Mouse (Mus musculus) bone marrow macrophage, adult 2 months (primary cell): ENCODE results near the gene Ilkap. TPM values are rescaled to one million over a fixed set of nuclear protein-coding genes. Genes with fewer than 3 reads are reported as not detected.

Source experiments
- H3K27ac ChIP-seq: 2 replicates; pipeline ENCODE4 v1.5.1; 2012; ENCODE audit warnings: low read depth, low read length; ENCODE audit not compliant: insufficient read depth
- H3K4me1 ChIP-seq: 2 replicates; pipeline ENCODE4 v1.6.1; 2012; ENCODE audit warnings: low read length; ENCODE audit not compliant: control insufficient read depth, insufficient read depth
- H3K4me3 ChIP-seq: 2 replicates; pipeline ENCODE4 v1.5.1; 2012; ENCODE audit warnings: mild to moderate bottlenecking, low read length, moderate library complexity; ENCODE audit not compliant: insufficient read depth
- CTCF ChIP-seq: IDR thresholded peaks from 2 replicates; pipeline ENCODE4 v1.5.1; 2012; ENCODE audit warnings: low read depth, mild to moderate bottlenecking, low read length, moderate library complexity
- POLR2A ChIP-seq: IDR thresholded peaks from 2 replicates; pipeline ENCODE4 v1.6.1; 2012; ENCODE audit warnings: mild to moderate bottlenecking, low read depth, low read length, borderline replicate concordance
- polyA plus RNA-seq: library from polyadenylated mRNA; stranded (reverse); fragments of >200 nt; gene quantifications from 2 replicates; pipeline ENCODE4 v1.2.4, GENCODE M21; 2012; ENCODE audit not compliant: missing spikeins, insufficient read depth, insufficient read length

Ilkap gene
- polyA plus RNA-seq, 1 experiment = 50.3 TPM

DNA sequence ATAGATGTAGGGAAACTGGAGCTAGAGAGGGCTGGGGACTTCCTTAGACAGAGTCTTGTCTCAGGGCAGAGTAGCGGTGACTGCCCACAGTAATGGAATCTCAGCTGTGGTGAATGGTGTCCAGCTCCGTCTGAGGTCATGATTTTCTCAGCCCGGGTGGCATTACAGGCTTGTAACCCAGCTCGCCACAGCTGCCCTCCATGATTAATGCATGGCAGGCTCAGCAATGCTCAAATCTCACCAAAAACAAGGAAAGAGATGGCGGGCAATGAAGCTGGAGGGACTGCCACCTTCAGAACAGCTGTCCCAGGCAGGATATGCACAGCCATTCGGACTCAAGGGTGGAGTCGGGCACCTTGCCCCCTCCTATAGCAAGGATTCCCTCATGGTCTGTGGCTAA lies 61.3 kb downstream of the Ilkap start:
- no peaks in the 10 kb centered on the region for H3K4me1 ChIP-seq
- no peak overlapping the region for H3K27ac ChIP-seq
- no peak for TF ChIP-seq POLR2A
- TF ChIP-seq CTCF = no peak
- no peak overlapping the region for H3K4me3 ChIP-seq

DNA sequence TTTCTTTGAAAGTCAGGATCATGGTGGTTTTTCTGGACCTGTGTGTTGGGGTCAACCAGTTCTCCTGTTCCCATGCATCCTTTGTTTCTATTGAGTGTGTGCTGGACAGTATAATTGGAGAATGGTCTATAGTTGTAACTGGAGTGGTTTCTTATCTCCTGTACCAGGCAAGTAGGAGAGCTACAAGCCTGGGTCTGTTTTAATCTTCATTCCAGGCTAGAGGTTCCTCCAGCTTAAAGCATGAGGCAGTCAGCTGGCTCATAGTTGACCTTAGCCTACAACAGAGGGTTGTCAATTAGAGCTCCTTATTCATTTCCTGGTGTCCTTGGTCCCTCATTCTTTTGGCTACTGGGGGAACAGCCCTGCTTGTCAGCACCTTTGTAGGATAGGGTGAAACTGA lies 65.0 kb downstream of the Ilkap start:
- no peak for TF ChIP-seq POLR2A
- no peak for TF ChIP-seq CTCF
- no peaks in the 10 kb centered on the region for H3K4me1 ChIP-seq
- H3K4me3 ChIP-seq = no peak overlapping the region
- no peak overlapping the region for H3K27ac ChIP-seq

- Histone ChIP-seq H3K4me3 (no peak overlapping the region), H3K27ac (no peak overlapping the region), H3K4me1 (no peaks in the 10 kb centered on the region)
- TF ChIP-seq CTCF (no peak), POLR2A (no peak)
These were observed 66.5 kb downstream of the Ilkap start for GRCm38 (mm10) chr1:91332102-91332501.

DNA sequence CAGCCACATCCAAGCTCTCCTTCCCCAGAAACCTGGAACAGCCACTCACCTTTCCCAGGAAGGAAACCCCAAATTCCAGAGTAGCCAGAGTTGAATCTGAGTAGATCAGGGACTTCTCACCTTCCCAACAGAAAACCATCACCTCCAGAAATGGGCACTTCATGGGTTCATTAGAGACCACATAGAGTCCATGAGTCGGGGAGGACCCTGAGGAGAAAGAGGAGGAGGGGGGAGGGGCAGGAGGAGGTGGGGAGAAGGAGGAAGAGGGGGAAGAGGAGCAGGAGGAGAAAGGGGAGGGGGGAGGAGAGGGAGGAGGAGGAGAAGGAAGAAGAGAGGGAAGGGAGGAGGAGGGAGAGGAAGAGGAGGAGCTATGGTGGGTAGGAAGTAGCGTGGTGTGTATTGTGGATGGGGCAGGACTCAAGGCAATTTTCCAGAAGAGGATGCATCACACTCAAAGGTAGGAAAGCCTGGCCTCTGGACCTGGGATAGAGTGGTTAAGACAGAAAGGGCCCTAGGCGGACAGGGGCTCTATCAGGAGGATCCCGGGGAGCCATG lies 73.0 kb downstream of the Ilkap start:
- H3K4me3 ChIP-seq = peak overlapping the region; percentile 43
- H3K4me1 ChIP-seq = no peaks in the 10 kb centered on the region
- TF ChIP-seq CTCF (no peak), POLR2A (no peak)
- no peak overlapping the region for H3K27ac ChIP-seq

DNA sequence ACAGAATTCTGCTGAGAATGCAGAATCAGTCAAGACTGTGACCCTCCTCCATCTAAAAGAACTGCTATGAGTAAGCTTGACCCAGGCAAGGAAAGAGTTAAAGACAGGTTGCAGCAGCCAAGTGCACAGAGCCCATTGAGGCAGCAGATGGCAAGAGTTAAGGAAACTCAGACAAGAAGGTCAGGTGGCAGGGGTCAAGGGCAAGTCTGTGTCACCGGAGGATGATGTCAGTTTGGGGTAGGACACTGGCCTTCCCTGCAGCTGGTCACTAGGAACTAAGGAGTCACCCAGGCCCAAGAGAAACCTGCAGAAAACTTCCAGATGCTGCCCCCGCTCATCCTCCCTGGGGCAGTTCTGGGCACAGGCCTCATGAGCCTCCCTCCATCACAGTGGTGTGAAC lies 74.0 kb downstream of the Ilkap start:
- Histone ChIP-seq H3K4me3 (no peak overlapping the region), H3K27ac (no peak overlapping the region), H3K4me1 (no peaks in the 10 kb centered on the region)
- TF ChIP-seq CTCF (no peak), POLR2A (no peak)

Other genes starting within 250 kb of the Ilkap start
- 10.8 and 12.7 TPM in 2 replicates for gene Ramp1, start 219.0 kb downstream of the Ilkap start, polyA plus RNA-seq
- gene Ube2f, start 148.5 kb downstream of the Ilkap start, polyA plus RNA-seq = 86.4 and 92.4 TPM in 2 replicates
- gene Scly, start 100.5 kb downstream of the Ilkap start, polyA plus RNA-seq = 19.2 and 22.6 TPM in 2 replicates
- not detected in 2 replicates for gene Espnl, start 76.7 kb downstream of the Ilkap start, polyA plus RNA-seq
- gene Klhl30, start 47.8 kb downstream of the Ilkap start, polyA plus RNA-seq = not detected in 2 replicates
- gene Erfe, start 32.4 kb downstream of the Ilkap start, polyA plus RNA-seq = not detected in 2 replicates
- gene Hes6, start 15.2 kb upstream of the Ilkap start, polyA plus RNA-seq = 25.3 and 28.7 TPM in 2 replicates
- 2.3 and 4.9 TPM in 2 replicates for gene Per2, start 60.5 kb upstream of the Ilkap start, polyA plus RNA-seq
- gene Traf3ip1, start 95.8 kb upstream of the Ilkap start, polyA plus RNA-seq = 6.9 and 7.0 TPM in 2 replicates
- 2.6 and 4.2 TPM in 2 replicates for gene Asb1, start 141.7 kb upstream of the Ilkap start, polyA plus RNA-seq